Mouse (Mus musculus) heart, embryonic 14.5 days (tissue): ENCODE data around the gene Rdh11. TPM values are rescaled to one million over a fixed set of nuclear protein-coding genes. Genes with fewer than 3 reads are reported as not detected.

Experiments
- ATAC-seq: fragments of 200-750 bp; cut with Nextera tagmentation; 2 replicates; pipeline ENCODE4 v1.8.0; 2017; ENCODE audit warnings: low read depth, moderate TSS enrichment; ENCODE audit not compliant: insufficient number of reproducible peaks, insufficient read depth, low FRiP score
- H3K27ac ChIP-seq, 2 experiments: fragments of 200-500 bp in 1 of 2; fragments of 300-500 bp in 1 of 2; sonication (generic) in 1 of 2; replicated peaks in 1 of 2; 2 replicates each; pipeline ENCODE4 v1.5.1; 2012 to 2014; ENCODE audit warnings: low read depth in 2 of 2, low read length in 2 of 2, control low read depth in 1 of 2, mild to moderate bottlenecking in 1 of 2, mixed read lengths in 1 of 2; ENCODE audit not compliant: control insufficient read depth in 1 of 2, insufficient read depth in 1 of 2
- H3K27me3 ChIP-seq: fragments of 300-500 bp; sonication (generic); 2 replicates; pipeline ENCODE4 v1.6.1; 2014; ENCODE audit warnings: mild to moderate bottlenecking, low read length, control low read depth; ENCODE audit not compliant: control insufficient read depth, insufficient read depth
- H3K36me3 ChIP-seq: fragments of 300-500 bp; sonication (generic); 2 replicates; pipeline ENCODE4 v1.6.1; 2014; ENCODE audit warnings: mild to moderate bottlenecking, control low read depth, low read length, mixed read lengths; ENCODE audit not compliant: control insufficient read depth, insufficient read depth
- H3K4me1 ChIP-seq, 2 experiments: fragments of 200-500 bp in 1 of 2; fragments of 300-500 bp in 1 of 2; sonication (generic) in 1 of 2; 2 replicates each; pipeline ENCODE4 v1.6.1; 2012 to 2014; ENCODE audit warnings: low read length in 2 of 2, control low read depth in 1 of 2, mixed read lengths in 1 of 2; ENCODE audit not compliant: control insufficient read depth in 2 of 2, insufficient read depth in 2 of 2
- H3K4me2 ChIP-seq: fragments of 300-500 bp; sonication (generic); 2 replicates; pipeline ENCODE4 v1.6.1; 2014; ENCODE audit warnings: mild to moderate bottlenecking, low read length
- H3K4me3 ChIP-seq, 2 experiments: fragments of 200-500 bp in 1 of 2; fragments of 300-500 bp in 1 of 2; sonication (generic) in 1 of 2; 2 replicates each; pipeline ENCODE4 v1.5.1; 2012 to 2014; ENCODE audit warnings: low read length in 2 of 2, mild to moderate bottlenecking in 2 of 2, control low read depth in 1 of 2, low read depth in 1 of 2, moderate library complexity in 1 of 2; ENCODE audit not compliant: control insufficient read depth in 1 of 2, insufficient read depth in 1 of 2
- H3K9ac ChIP-seq: fragments of 300-500 bp; sonication (generic); 2 replicates; pipeline ENCODE4 v1.6.1; 2014; ENCODE audit warnings: mild to moderate bottlenecking, low read length
- H3K9me3 ChIP-seq: fragments of 300-500 bp; sonication (generic); 2 replicates; pipeline ENCODE4 v1.6.1; 2016; ENCODE audit warnings: low read length, control low read depth; ENCODE audit not compliant: control insufficient read depth
- WGBS: fragments of 180-500 bp; shearing (Covaris S2); extraction: QIAGEN DNeasy Blood & Tissue Kit; methylation state at CpG from one replicate; pipeline ENCODE4 v1.1.7; 2014; 5-methylcytosine and 5-hydroxymethylcytosine counted together
- polyA plus RNA-seq: library from polyadenylated mRNA; unstranded; fragments of >200 nt; fragmentation: Nextera tagmentation; extraction: Ambion mirVana; gene quantifications from 2 replicates; pipeline ENCODE4 v1.2.1, GENCODE M21; 2014

Gene Rdh11
- polyA plus RNA-seq, 1 experiment from 2014 or later = 16.7 TPM

- Histone ChIP-seq H3K27ac (no peak overlapping the region), H3K4me3 (no peak overlapping the region), H3K4me1 (no peaks in the 10 kb centered on the region), H3K9me3 (no peaks in the 10 kb centered on the region), H3K9ac (no peak overlapping the region), H3K4me2 (no peak overlapping the region), H3K27me3 (no peaks in the 10 kb centered on the region), H3K36me3 (no peaks in the 10 kb centered on the region)
- no peak for ATAC-seq
These were observed 53.1 kb downstream of the Rdh11 start for GRCm38 (mm10) chr12:79138999-79139398.

- no peak overlapping the region for H3K27ac ChIP-seq
- no peak for ATAC-seq
- no peaks in the 10 kb centered on the region for H3K4me1 ChIP-seq
- peaks cover 13% of the 10 kb centered on the region for H3K27me3 ChIP-seq
- WGBS = 77% methylated on average over 7 of the region's 7 CpGs
- H3K9ac ChIP-seq = no peak overlapping the region
- no peaks in the 10 kb centered on the region for H3K9me3 ChIP-seq
- H3K4me3 ChIP-seq = no peak overlapping the region
- H3K4me2 ChIP-seq = no peak overlapping the region
- no peaks in the 10 kb centered on the region for H3K36me3 ChIP-seq
These were observed 55.1 kb downstream of the Rdh11 start for GRCm38 (mm10) chr12:79136949-79137348.

- no peak for ATAC-seq
- Histone ChIP-seq H3K27me3 (peaks cover 31% of the 10 kb centered on the region), H3K36me3 (no peaks in the 10 kb centered on the region), H3K4me2 (no peak overlapping the region), H3K27ac (no peak overlapping the region), H3K4me3 (no peak overlapping the region), H3K9ac (no peak overlapping the region), H3K9me3 (no peaks in the 10 kb centered on the region), H3K4me1 (peaks cover 2 to 9% of the 10 kb centered on the region in 2 experiments; a peak in 3 of 4 replicates)
- WGBS = 23% methylated on average over 4 of the region's 4 CpGs
These were observed 57.0 kb downstream of the Rdh11 start for GRCm38 (mm10) chr12:79135105-79135504.

- Histone ChIP-seq H3K27me3 (peaks cover 31% of the 10 kb centered on the region), H3K4me3 (no peak overlapping the region), H3K4me2 (no peak overlapping the region), H3K9ac (no peak overlapping the region), H3K4me1 (peaks cover 2 to 9% of the 10 kb centered on the region in 2 experiments; a peak in 3 of 4 replicates), H3K9me3 (no peaks in the 10 kb centered on the region), H3K36me3 (no peaks in the 10 kb centered on the region), H3K27ac (no peak overlapping the region)
- no peak for ATAC-seq
- WGBS = 21% methylated on average over 8 of the region's 8 CpGs
These were observed 57.4 kb downstream of the Rdh11 start for GRCm38 (mm10) chr12:79134676-79135075.

GRCm38 (mm10) chr12:79131706-79132460, 60.2 kb downstream of the Rdh11 start:
- peaks cover 31% of the 10 kb centered on the region for H3K27me3 ChIP-seq
- no peaks in the 10 kb centered on the region for H3K9me3 ChIP-seq
- peaks cover 2 to 9% of the 10 kb centered on the region in 2 experiments; a peak in 3 of 4 replicates for H3K4me1 ChIP-seq
- WGBS = 32% methylated on average over 5 of the region's 5 CpGs
- peak overlapping the region in 1 of 2 experiments; percentile 46; a peak in 2 of 4 replicates for H3K4me3 ChIP-seq
- H3K27ac ChIP-seq = no peak overlapping the region
- no peaks in the 10 kb centered on the region for H3K36me3 ChIP-seq
- ATAC-seq = no peak
- no peak overlapping the region for H3K9ac ChIP-seq
- peak overlapping the region; percentile 85; the same call in 1 of the 2 replicates for H3K4me2 ChIP-seq

GRCm38 (mm10) chr12:79131178-79131675, 60.9 kb downstream of the Rdh11 start:
- H3K27me3 ChIP-seq = peaks cover 31% of the 10 kb centered on the region
- peak overlapping the region; percentile 42 to 46 for H3K4me3 ChIP-seq
- H3K9me3 ChIP-seq = no peaks in the 10 kb centered on the region
- WGBS = 2% methylated on average over 22 of the region's 22 CpGs
- peak overlapping the region; percentile 16 for H3K9ac ChIP-seq
- H3K4me2 ChIP-seq = peak overlapping the region; percentile 85
- H3K27ac ChIP-seq = no peak overlapping the region
- H3K36me3 ChIP-seq = no peaks in the 10 kb centered on the region
- H3K4me1 ChIP-seq = peaks cover 2 to 9% of the 10 kb centered on the region in 2 experiments; a peak in 3 of 4 replicates
- ATAC-seq = no peak

GRCm38 (mm10) chr12:79130299-79131177, 61.6 kb downstream of the Rdh11 start, which contains the start of gene Arg2:
Gene Arg2 (plus strand): TSS chr12:79130777.
- Histone ChIP-seq H3K27me3 (peaks cover 31% of the 10 kb centered on the region), H3K36me3 (no peaks in the 10 kb centered on the region), H3K4me3 (peak within 1 kb of the TSS; percentile 42 to 46), H3K27ac (no peak within 1 kb of the TSS), H3K9me3 (no peaks in the 10 kb centered on the region), H3K4me1 (peaks cover 2 to 9% of the 10 kb centered on the region in 2 experiments; a peak in 3 of 4 replicates), H3K4me2 (peak within 1 kb of the TSS; percentile 85), H3K9ac (peak within 1 kb of the TSS; percentile 16)
- WGBS = 1% methylated on average over 47 of the region's 47 CpGs
- ATAC-seq = no peak
